Mouse (Mus musculus): ENCODE measurements around the gene Agpat4.

DNA sequence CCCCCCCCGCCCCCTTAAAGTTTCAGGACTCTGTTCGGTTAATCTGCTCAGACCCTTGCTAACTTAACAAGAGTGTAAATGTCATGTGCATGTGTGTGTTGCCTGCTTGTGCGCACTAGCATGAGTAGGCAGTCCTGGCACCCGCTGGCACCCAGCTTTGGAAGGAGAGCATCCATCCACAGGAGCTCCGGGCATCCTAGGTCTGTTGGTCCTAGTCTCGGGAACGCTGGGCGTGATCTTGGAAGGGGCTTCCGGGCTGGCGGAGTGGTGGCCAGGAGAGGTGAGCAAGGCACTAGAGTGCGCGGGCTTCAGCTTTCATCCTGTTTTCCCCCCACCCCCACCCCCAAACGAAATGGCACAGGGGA lies at the start of gene Agpat4:
- TF ChIP-seq CTCF (conservative IDR thresholded peaks at IDR 0.05; ENCODE audit: low read length) = no peak
- TF ChIP-seq POU5F1 (IDR thresholded peaks at IDR 0.05; ENCODE audit: borderline replicate concordance, low read length) = no peak
- no peak for TF ChIP-seq NANOG (IDR thresholded peaks at IDR 0.05; ENCODE audit: borderline replicate concordance, low read length)
